Mouse (Mus musculus) kidney, adult 2 months (tissue): ENCODE data around the gene Tiam1.

Source experiments
- CTCF ChIP-seq: fragments of 200-500 bp; conservative IDR thresholded peaks from 2 replicates; pipeline ENCODE4 v1.5.1; 2011; ENCODE audit warnings: low read depth, mild to moderate bottlenecking, control low read depth, low read length, moderate library complexity, mixed read lengths; ENCODE audit not compliant: insufficient read depth, insufficient read length
- POLR2A ChIP-seq: fragments of 200-500 bp; IDR thresholded peaks from one replicate; pipeline ENCODE4 v1.6.1; 2011; ENCODE audit warnings: low read depth, low read length, control low read depth

DNA sequence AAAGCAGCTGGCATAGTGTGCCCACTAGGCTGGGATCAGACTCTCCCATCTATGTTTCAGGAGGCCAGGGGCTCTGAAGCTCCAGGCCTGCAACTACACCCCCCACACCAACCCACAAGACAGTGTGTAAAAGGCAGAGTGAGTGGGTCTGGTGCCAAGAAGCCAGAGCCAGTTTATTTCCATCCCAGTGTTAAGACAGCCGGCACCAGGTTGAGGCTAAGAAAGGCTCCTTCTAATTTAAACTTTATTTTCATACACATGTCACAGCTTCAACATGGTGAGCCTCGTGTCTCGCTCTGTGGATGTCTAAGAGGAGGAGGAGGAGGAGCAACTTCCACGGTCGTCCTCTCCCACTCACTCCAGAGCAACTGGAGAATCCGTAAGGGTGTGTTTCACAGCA lies 57.5 kb downstream of the Tiam1 start:
- TF ChIP-seq POLR2A (no peak), CTCF (no peak)
